Mouse (Mus musculus) intestine, embryonic 15.5 days (tissue): ENCODE results near the gene Vars. TPM values are rescaled to one million over a fixed set of nuclear protein-coding genes. Genes with fewer than 3 reads are reported as not detected.

Source experiments
- ATAC-seq: fragments of 200-750 bp; cut with Nextera tagmentation; 2 replicates; pipeline ENCODE4 v1.8.0; 2017; ENCODE audit warnings: moderate TSS enrichment, moderate library complexity
- H3K27ac ChIP-seq: fragments of 300-500 bp; sonication (generic); 2 replicates; pipeline ENCODE4 v1.5.1; 2015; ENCODE audit warnings: mild to moderate bottlenecking, inconsistent platforms
- H3K27me3 ChIP-seq: fragments of 300-500 bp; sonication (generic); replicated peaks from 2 replicates; pipeline ENCODE4 v1.6.1; 2015; ENCODE audit warnings: inconsistent platforms
- H3K36me3 ChIP-seq: fragments of 300-500 bp; sonication (generic); 2 replicates; pipeline ENCODE4 v1.6.1; 2015; ENCODE audit warnings: inconsistent platforms
- H3K4me1 ChIP-seq: fragments of 300-500 bp; sonication (generic); replicated peaks from 2 replicates; pipeline ENCODE4 v1.6.1; 2015; ENCODE audit warnings: inconsistent platforms
- H3K4me2 ChIP-seq: fragments of 300-500 bp; sonication (generic); replicated peaks from 2 replicates; pipeline ENCODE4 v1.6.1; 2015; ENCODE audit warnings: mild to moderate bottlenecking, inconsistent platforms
- H3K4me3 ChIP-seq: fragments of 300-500 bp; sonication (generic); replicated peaks from 2 replicates; pipeline ENCODE4 v1.5.1; 2015; ENCODE audit warnings: inconsistent platforms
- H3K9ac ChIP-seq: fragments of 300-500 bp; sonication (generic); 2 replicates; pipeline ENCODE4 v1.6.1; 2015; ENCODE audit warnings: inconsistent platforms
- H3K9me3 ChIP-seq: fragments of 300-500 bp; sonication (generic); 2 replicates; pipeline ENCODE4 v1.6.1; 2016; ENCODE audit warnings: inconsistent platforms
- WGBS: fragments of 180-500 bp; shearing (Covaris S2); methylation state at CpG from one replicate; pipeline ENCODE4 v1.1.7; 2015; 5-methylcytosine and 5-hydroxymethylcytosine counted together
- polyA plus RNA-seq: library from polyadenylated mRNA; unstranded; fragments of >200 nt; fragmentation: Nextera tagmentation; extraction: Ambion mirVana; gene quantifications from 2 replicates; pipeline ENCODE4 v1.2.1, GENCODE M21; 2015

Vars gene
- polyA plus RNA-seq, 1 experiment from 2014 or later: 117 TPM

DNA sequence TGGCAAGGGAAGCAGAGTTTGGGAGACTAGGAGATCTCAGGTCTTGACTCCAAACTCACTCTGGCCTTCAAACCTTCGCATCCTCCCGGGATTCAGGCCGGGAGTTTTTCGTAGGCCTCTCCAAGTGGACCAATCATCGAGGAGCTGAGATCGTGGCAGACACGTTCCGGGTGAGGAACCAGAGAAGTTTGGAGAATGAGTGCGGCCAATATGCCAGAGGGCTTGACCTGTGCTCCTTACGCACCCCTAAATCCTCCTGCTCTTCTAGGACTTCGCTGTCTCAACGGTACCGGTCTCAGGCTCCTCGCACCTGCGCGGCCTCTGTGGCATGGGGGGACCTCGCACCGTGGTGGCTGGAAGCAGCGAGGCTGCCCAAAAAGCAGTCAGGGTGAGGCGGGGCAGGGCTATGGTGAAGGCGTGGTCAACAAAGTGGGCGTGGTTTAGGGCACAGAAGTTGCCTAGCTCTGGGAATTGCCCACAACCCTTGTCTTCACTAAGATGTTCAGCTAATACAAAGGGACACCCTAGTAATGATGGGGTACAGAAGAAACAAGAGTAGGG lies 60.0 kb downstream of the Vars start:
- Histone ChIP-seq H3K27ac (no peak overlapping the region), H3K36me3 (peaks cover 9% of the 10 kb centered on the region), H3K27me3 (no peaks in the 10 kb centered on the region), H3K4me1 (peaks cover 64% of the 10 kb centered on the region), H3K9me3 (no peaks in the 10 kb centered on the region), H3K4me2 (peak overlapping the region; percentile 79), H3K9ac (0 out of 2 replicates have a peak overlapping the region, but pooled peaks have one; percentile 2), H3K4me3 (peak overlapping the region; percentile 65)
- WGBS: 63% methylated on average over 22 of the region's 22 CpGs
- ATAC-seq: no peak

DNA sequence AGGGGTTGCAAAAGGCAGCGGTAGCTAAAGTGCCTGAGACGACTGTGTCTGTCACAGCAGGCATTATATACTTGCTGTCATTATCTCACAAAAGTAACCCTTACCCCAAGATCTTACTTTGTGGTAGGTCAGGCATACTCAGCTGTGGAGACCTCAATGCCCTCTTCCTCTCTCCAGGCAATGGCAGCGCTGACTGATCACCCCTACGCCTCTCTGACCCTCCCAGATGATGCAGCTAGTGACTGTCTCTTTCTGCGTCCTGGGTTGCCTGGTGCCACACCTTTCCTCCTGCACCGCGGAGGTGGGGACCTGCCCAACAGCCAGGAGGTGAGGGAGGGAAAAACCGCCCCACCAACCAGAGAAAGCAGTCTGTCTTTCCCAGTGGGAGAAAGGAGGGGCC lies 60.5 kb downstream of the Vars start:
- WGBS: 66% methylated on average over 8 of the region's 8 CpGs
- H3K36me3 ChIP-seq: peaks cover 7% of the 10 kb centered on the region; the same call in 1 of the 2 replicates
- H3K27ac ChIP-seq: 0 out of 2 replicates have a peak overlapping the region, but pooled peaks have one; percentile 6

DNA sequence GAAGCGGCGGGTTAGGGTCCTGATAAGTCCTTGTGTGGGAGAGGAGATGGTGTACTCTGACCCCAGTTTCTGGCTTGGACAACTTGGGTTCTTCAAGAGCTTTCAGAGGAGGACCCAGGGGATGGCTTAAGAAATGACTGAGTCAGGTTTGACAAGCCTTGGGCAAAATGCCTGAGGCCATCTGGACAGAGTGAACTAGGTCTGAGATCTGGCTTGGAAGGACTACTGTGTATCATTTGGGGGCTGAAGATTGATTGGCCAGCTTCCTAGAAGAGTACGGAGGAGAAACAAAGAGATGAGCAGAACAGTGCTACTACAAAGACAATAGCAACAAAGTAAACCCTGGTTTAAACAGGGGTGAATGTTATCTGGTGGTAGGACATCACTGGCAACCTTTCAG lies 62.7 kb downstream of the Vars start:
- Histone ChIP-seq H3K9ac (no peak overlapping the region), H3K4me3 (no peak overlapping the region), H3K4me1 (peaks cover 62% of the 10 kb centered on the region), H3K4me2 (no peak overlapping the region), H3K36me3 (peaks cover 7% of the 10 kb centered on the region; the same call in 1 of the 2 replicates), H3K9me3 (no peaks in the 10 kb centered on the region), H3K27me3 (0 out of 2 replicates have a peak, but pooled peaks cover 6% of the 10 kb centered on the region), H3K27ac (no peak overlapping the region)
- no peak for ATAC-seq
- WGBS: 81% methylated on average over 3 of the region's 3 CpGs

More for the DNA sequence above, 60.5 kb downstream of the Vars start:
- Histone ChIP-seq H3K9ac (no peak overlapping the region), H3K9me3 (no peaks in the 10 kb centered on the region), H3K4me3 (no peak overlapping the region), H3K27me3 (no peaks in the 10 kb centered on the region), H3K4me1 (peaks cover 65% of the 10 kb centered on the region), H3K4me2 (no peak overlapping the region)
- no peak for ATAC-seq

DNA sequence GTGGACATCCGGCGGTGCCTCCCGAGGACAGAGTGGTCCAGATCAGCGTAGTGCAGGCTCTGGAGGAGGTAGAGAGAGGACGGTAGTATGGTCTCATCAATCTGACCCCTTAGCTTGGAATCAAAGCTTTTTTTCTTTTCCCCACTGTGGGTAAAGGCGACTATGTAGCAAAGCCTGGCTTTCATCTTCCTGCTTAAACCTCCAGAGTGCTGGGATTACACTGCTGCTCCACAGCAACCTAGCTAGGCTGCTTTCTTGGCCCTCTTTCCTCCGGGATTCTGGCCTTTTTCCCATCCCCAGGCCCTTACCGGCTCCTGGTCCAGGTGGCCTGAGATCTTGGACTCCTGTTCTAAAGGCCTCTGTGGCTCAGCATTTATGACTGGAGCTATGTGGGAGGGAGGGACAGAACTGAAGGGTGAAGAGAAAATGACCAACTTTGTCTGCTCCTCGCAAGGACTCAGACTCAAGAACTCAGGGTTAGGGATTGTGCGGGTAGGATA lies 63.6 kb downstream of the Vars start:
- Histone ChIP-seq H3K9ac (no peak overlapping the region), H3K4me2 (peak overlapping the region; percentile 73), H3K4me3 (peak overlapping the region; percentile 32), H3K36me3 (peaks cover 7% of the 10 kb centered on the region; the same call in 1 of the 2 replicates), H3K4me1 (peaks cover 57% of the 10 kb centered on the region), H3K27me3 (0 out of 2 replicates have a peak, but pooled peaks cover 6% of the 10 kb centered on the region), H3K27ac (peak overlapping the region; percentile 52), H3K9me3 (no peaks in the 10 kb centered on the region)
- 32% methylated on average over 10 of the region's 10 CpGs for WGBS
- peak; percentile 3 for ATAC-seq

DNA sequence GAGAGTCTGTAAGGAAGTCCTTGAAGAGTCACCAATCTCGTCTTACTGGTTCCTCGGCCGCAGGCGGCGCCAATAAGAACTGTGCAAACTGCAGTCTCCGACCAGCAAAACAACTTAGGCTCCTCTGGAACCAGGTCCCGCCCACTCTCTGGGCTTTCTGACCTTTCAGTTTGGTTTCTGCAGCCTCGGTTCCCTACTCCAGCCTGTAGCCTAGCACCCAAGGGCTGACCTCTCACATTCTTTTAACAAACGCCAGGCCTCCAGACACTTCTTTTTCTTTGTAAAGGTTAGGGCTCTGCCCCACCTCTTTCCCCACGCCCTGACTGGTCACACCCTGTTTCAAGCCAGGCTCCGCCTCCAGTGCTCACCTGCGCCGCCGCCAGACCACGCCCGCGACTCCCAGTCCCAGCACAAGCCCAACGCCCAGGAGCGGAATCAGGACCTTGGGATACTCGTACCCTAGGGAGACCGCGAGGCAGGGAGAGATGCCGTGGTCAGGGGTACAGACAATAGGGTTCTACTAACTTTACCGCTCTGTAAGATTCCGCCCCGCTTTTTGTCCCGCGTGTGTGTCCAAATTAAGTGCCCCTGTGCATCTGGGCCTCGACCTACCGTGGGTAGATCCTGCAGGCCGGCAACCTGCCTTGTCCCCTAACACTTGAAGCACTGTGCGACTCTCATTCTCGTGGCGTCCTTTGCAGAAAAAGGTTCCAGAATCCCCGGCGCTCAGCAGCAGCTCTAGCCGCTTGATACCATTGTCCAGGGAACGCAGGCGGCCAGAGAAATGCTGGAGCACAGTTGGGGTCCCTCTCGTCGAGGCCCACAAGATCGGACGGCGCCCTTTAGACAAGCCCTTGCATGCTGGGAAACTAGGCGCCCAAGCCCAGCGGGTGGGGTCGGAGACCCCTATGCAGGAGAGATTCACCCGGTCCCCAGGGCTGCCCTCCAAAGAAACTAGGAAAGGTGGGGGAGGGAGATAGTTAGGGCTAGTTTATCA lies 64.5 kb downstream of the Vars start, which contains the start of gene Ly6g6c:
Gene Ly6g6c, plus strand, starts transcription at position 438 of the 997 bp plus-strand sequence.
- H3K4me1 ChIP-seq: peaks cover 50% of the 10 kb centered on the region
- peaks cover 7% of the 10 kb centered on the region; the same call in 1 of the 2 replicates for H3K36me3 ChIP-seq
- 3% methylated on average over 48 of the region's 48 CpGs for WGBS
- ATAC-seq: peak; percentile 89
- peak within 1 kb of the TSS; percentile 32 for H3K4me3 ChIP-seq
- H3K9me3 ChIP-seq: no peaks in the 10 kb centered on the region
- peak within 1 kb of the TSS; percentile 52 for H3K27ac ChIP-seq
- peak within 1 kb of the TSS; percentile 73 for H3K4me2 ChIP-seq
- 0 out of 2 replicates have a peak, but pooled peaks cover 6% of the 10 kb centered on the region for H3K27me3 ChIP-seq
- H3K9ac ChIP-seq: peak within 1 kb of the TSS; percentile 42

Other genes with a start within 250 kb of the Vars start
- 0.38 and 18.1 TPM in 2 replicates for gene Cyp21a1, start 196.4 kb upstream of the Vars start, polyA plus RNA-seq
- gene Stk19, start 164.0 kb upstream of the Vars start, polyA plus RNA-seq: 25.1 and 30.3 TPM in 2 replicates
- 51.8 and 58.6 TPM in 2 replicates for gene Dxo, start 164.0 kb upstream of the Vars start, polyA plus RNA-seq
- gene Skiv2l, start 150.8 kb upstream of the Vars start, polyA plus RNA-seq: 39.9 and 42.5 TPM in 2 replicates
- gene Nelfe, start 150.6 kb upstream of the Vars start, polyA plus RNA-seq: 98.4 and 106 TPM in 2 replicates
- 52.1 and 63.5 TPM in 2 replicates for gene Cfb, start 138.5 kb upstream of the Vars start, polyA plus RNA-seq
- 2.5 and 2.8 TPM in 2 replicates for gene Zbtb12, start 121.5 kb upstream of the Vars start, polyA plus RNA-seq
- gene Gm20547, start 118.9 kb upstream of the Vars start, polyA plus RNA-seq: not detected in 2 replicates
- 14.9 and 16.0 TPM in 2 replicates for gene C2, start 102.7 kb upstream of the Vars start, polyA plus RNA-seq
- 61.2 and 67.6 TPM in 2 replicates for gene Ehmt2, start 102.5 kb upstream of the Vars start, polyA plus RNA-seq
- 56.2 and 60.4 TPM in 2 replicates for gene Slc44a4, start 86.5 kb upstream of the Vars start, polyA plus RNA-seq
- gene Neu1, start 69.7 kb upstream of the Vars start, polyA plus RNA-seq: 118 and 134 TPM in 2 replicates
- gene Hspa1b, start 41.7 kb upstream of the Vars start, polyA plus RNA-seq: 0.43 TPM in 2 replicates
- not detected in 2 replicates for gene Gm20481, start 31.1 kb upstream of the Vars start, polyA plus RNA-seq
- gene Hspa1a, start 28.8 kb upstream of the Vars start, polyA plus RNA-seq: 6.2 and 6.3 TPM in 2 replicates
- gene Hspa1l, start 28.3 kb upstream of the Vars start, polyA plus RNA-seq: 0.16 and 0.78 TPM in 2 replicates
- 187 and 190 TPM in 2 replicates for gene Lsm2, start 19.1 kb upstream of the Vars start, polyA plus RNA-seq
- 0.21 and 0.35 TPM in 2 replicates for gene Vwa7, start 15.6 kb downstream of the Vars start, polyA plus RNA-seq
- 11.4 and 13.5 TPM in 2 replicates for gene Sapcd1, start 27.0 kb downstream of the Vars start, polyA plus RNA-seq
- gene Msh5, start 45.8 kb downstream of the Vars start, polyA plus RNA-seq: 3.0 and 3.1 TPM in 2 replicates
- 385 and 387 TPM in 2 replicates for gene Clic1, start 49.0 kb downstream of the Vars start, polyA plus RNA-seq
- gene Ddah2, start 58.0 kb downstream of the Vars start, polyA plus RNA-seq: 185 and 190 TPM in 2 replicates
- not detected in 2 replicates for gene Ly6g6c, start 64.4 kb downstream of the Vars start, polyA plus RNA-seq
- 0.23 and 0.35 TPM in 2 replicates for gene Mpig6b, start 65.2 kb downstream of the Vars start, polyA plus RNA-seq
- 1.9 and 2.6 TPM in 2 replicates for gene Ly6g6e, start 75.9 kb downstream of the Vars start, polyA plus RNA-seq
- gene Ly6g6d, start 77.1 kb downstream of the Vars start, polyA plus RNA-seq: 5.8 and 5.9 TPM in 2 replicates
- gene Ly6g6f, start 84.6 kb downstream of the Vars start, polyA plus RNA-seq: 0.24 and 0.33 TPM in 2 replicates
- gene Abhd16a, start 88.3 kb downstream of the Vars start, polyA plus RNA-seq: 92.1 and 96.4 TPM in 2 replicates
- gene Ly6g5c, start 107.3 kb downstream of the Vars start, polyA plus RNA-seq: not detected in 2 replicates
- gene Ly6g5b, start 114.4 kb downstream of the Vars start, polyA plus RNA-seq: 0.83 and 0.85 TPM in 2 replicates
- gene Gpank1, start 120.5 kb downstream of the Vars start, polyA plus RNA-seq: 17.7 and 19.1 TPM in 2 replicates
- gene Csnk2b, start 121.1 kb downstream of the Vars start, polyA plus RNA-seq: 248 and 271 TPM in 2 replicates
- 13.6 and 13.7 TPM in 2 replicates for gene D17H6S53E, start 125.4 kb downstream of the Vars start, polyA plus RNA-seq
- gene Apom, start 131.1 kb downstream of the Vars start, polyA plus RNA-seq: 10.4 and 13.7 TPM in 2 replicates
- 45.2 and 46.4 TPM in 2 replicates for gene Bag6, start 134.2 kb downstream of the Vars start, polyA plus RNA-seq
- 125 and 131 TPM in 2 replicates for gene Prrc2a, start 163.9 kb downstream of the Vars start, polyA plus RNA-seq
- 20.6 and 21.7 TPM in 2 replicates for gene Aif1, start 175.1 kb downstream of the Vars start, polyA plus RNA-seq
- gene Lst1, start 187.5 kb downstream of the Vars start, polyA plus RNA-seq: 18.9 and 19.4 TPM in 2 replicates
- gene Ltb, start 193.5 kb downstream of the Vars start, polyA plus RNA-seq: 5.0 and 5.2 TPM in 2 replicates
- gene Tnf, start 201.0 kb downstream of the Vars start, polyA plus RNA-seq: 0.19 TPM in 1 of 2 replicates, not detected in the other
- gene Lta, start 204.4 kb downstream of the Vars start, polyA plus RNA-seq: 1.1 TPM in 2 replicates
- 0.59 and 0.81 TPM in 2 replicates for gene Gm16181, start 219.8 kb downstream of the Vars start, polyA plus RNA-seq
- gene Atp6v1g2, start 232.7 kb downstream of the Vars start, polyA plus RNA-seq: 4.1 and 4.3 TPM in 2 replicates
- gene Nfkbil1, start 234.8 kb downstream of the Vars start, polyA plus RNA-seq: 9.9 and 11.0 TPM in 2 replicates
- gene Ddx39b, start 240.8 kb downstream of the Vars start, polyA plus RNA-seq: 382 and 388 TPM in 2 replicates